Mouse (Mus musculus) spleen, adult 12 weeks (tissue): ENCODE measurements around the gene Ryk.

Experiments used
- DNase-seq: peaks from one replicate; pipeline ENCODE4 v3.0.0; 2022; ENCODE audit warnings: low spot score

The Ryk gene

GRCm38 (mm10) chr9:102858283-102858682, 23.6 kb downstream of the Ryk start:
- no peak for DNase-seq

GRCm38 (mm10) chr9:102859399-102859798, 24.7 kb downstream of the Ryk start:
- no peak for DNase-seq

GRCm38 (mm10) chr9:102859963-102860362, 25.2 kb downstream of the Ryk start:
- no peak for DNase-seq

DNA sequence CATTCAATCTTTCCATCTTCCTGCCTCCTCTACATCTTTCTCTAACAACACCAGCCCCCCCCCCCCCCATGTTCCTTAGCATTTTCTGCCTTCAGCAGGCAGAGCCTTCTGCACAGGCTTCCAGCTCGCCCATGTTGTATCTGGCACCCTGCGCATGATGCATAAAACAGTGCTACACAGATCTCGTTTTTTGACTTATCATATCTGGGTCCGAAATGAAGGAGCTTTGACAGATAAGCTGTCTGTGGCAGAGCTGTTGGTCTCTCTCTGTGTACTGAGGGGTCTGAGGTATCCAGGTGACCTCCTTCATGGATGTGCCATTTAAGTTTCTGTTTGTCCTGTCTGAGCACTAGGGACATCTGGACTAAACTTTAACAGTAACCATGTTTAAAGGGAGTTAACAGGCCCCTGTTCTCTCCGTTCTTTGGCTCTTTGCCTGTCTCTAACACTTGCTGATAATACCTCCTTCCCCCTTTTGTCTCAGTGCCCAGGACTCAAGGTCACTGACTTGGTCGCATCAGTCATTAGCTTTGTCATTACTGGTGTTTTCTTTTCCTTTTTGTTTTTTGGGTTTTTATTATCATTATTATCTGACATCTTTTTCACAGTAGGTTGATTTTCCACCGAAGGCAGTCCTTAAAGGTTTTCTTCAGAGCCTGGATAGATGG, 26.2 kb downstream of the Ryk start:
- no peak for DNase-seq

DNA sequence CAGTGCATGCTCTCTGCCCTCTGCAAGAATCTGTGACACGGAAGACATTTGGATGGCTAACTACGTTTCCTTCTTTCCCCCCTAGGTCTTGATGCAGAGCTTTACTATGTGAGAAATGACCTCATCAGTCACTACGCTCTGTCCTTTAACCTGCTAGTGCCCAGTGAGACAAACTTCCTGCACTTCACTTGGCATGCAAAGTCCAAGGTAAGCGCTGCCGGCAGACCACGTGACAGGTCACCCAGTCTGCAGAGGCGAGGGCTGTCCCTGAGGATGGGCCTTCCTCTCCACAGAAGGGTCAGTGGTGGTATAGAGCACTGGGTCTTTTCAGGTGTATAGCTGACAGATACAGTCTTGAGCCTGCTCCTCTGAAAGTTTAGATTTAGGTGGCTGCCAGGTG, 27.1 kb downstream of the Ryk start:
- no peak for DNase-seq

- no peak for DNase-seq
Measured at GRCm38 (mm10) chr9:102862260-102862659, 27.5 kb downstream of the Ryk start.

- DNase-seq, result no peak
Measured at GRCm38 (mm10) chr9:102863876-102864545, 29.3 kb downstream of the Ryk start.

GRCm38 (mm10) chr9:102864931-102865330, 30.2 kb downstream of the Ryk start:
- no peak for DNase-seq

- no peak for DNase-seq
Measured at GRCm38 (mm10) chr9:102865946-102866737, 31.4 kb downstream of the Ryk start.

DNA sequence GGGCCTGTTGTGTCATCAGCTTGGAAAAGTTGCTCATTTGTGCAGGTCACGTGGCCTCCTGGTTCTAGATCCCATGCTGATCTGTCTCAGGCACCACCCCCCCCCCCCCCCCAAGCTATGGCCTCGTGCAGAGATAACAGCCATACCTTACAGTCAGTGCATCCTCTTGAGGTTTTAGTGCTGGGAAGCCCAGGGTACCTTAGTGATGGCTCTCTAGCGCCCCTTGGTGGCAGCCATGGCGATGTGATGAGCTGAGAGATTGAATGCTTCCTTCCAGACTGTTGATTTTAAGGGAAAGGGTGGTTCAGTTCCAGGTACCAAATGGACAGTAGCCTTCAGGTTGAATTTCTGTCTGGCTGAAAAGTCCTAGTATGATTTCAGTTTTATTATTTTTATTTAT, 32.2 kb downstream of the Ryk start:
- peak; percentile 14 for DNase-seq

GRCm38 (mm10) chr9:102867516-102867915, 32.8 kb downstream of the Ryk start:
- no peak for DNase-seq

- no peak for DNase-seq
Measured at GRCm38 (mm10) chr9:102868451-102868850, 33.7 kb downstream of the Ryk start.

DNA sequence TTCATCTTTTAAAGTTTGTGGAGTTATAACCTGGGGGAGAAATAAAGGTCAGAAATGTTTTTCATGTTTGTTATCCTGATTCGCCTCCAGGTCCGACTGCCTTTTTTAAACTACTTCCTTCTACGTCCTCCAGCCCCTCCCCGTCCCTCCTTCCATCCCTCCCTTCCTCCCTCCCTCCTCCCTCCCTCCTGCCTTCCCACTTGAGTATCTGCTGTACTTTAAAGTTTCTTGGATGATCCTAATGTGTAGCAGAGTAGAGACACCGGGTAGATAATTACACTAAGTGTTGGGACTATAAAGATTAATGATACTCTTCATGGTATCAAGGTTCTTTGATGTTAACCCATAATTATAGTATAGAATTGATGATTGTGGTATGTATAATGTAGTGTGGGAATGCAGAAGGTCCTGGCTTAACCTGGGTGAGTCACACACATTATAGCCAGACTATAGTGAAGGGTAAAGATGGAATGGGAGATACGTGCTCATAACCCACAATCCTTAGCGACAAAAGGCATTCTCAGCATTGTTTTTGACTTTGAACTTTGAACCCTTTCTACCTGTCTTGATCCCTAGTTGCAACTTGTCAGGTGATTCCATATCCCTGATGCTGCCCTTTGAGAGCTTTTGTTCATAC, 41.5 kb downstream of the Ryk start:
- no peak for DNase-seq

GRCm38 (mm10) chr9:102877916-102878315, 43.2 kb downstream of the Ryk start:
- DNase-seq, result no peak

DNA sequence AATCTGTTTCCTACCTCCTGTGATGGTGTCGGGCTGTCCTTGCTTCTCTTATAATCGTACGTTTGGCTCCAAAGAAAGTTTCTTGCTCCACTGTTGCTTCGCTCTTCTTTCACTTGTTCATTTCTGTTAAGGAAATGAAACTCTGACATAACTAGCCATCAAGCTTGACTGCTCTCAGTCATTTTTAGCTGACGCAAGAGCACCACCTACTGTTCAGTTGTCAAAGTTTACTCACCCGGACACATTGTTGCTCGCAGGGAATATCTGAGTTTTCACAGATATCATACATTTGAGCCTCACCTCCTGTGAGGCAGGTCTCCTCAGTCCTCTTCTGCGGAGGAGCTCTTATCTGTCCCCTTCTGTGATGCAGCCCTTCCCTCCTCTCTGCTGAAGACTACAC, 44.8 kb downstream of the Ryk start:
- peak; percentile 32 for DNase-seq

DNA sequence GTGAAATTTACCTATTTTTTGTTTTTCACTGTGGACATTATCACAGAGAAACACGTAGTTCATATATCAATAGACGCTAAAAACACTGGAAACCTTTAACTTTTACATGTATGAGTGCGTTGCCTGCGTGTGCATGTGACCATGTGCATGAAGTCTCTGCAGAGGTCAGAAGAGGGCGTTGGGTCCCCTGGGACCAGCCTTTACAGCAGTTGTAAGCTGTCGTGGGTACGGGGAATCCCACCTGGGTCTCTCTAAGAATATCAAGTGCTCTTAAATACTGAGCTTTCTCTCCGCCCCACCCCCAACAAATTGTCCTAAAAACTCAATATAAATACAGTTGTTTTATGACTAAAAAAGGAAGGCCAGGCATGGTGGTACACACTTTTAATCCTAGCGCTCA, 50.0 kb downstream of the Ryk start:
- DNase-seq, result no peak

- no peak for DNase-seq
Measured at GRCm38 (mm10) chr9:102890166-102890565, 55.4 kb downstream of the Ryk start.

DNA sequence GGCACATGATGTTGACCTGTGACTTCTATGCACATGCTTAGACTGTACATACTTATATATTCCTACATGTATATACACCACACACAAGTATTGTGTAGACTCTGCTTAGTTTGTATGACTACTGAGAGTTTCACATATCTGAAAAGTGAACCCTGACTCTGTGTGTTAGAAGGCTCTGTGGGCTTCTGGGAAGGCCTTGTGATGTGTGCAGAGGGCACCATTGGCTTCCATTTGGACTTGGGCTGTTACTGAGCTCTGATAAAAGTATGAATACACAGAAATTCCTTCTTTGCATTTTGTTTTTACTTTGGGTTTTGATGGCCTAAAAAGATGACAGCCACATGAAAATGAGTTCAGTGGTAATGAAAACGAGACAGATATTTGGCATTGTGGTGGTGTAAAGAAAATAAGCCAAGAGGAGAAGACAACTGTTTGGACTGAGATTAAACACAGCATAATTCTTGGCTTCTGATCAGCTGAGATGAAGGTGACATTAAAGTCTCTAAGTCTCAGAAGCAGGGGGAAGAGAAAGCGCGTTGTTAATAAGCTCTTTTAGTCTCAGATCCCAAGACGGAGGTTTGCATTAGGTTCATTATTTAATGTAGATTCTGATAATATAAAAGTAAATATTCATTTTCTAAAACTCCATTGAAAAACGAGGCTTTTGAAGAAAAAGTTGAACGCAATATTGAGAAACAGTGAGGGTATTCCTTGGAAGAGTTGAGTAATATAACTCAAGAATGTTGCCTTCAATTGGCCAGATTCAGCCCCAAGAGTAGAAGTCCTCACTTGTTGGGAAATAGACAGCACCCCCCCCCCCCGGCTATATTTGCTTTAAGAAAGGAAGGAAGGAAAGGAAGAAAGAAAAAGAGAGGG, 58.0 kb downstream of the Ryk start:
- DNase-seq, result no peak

DNA sequence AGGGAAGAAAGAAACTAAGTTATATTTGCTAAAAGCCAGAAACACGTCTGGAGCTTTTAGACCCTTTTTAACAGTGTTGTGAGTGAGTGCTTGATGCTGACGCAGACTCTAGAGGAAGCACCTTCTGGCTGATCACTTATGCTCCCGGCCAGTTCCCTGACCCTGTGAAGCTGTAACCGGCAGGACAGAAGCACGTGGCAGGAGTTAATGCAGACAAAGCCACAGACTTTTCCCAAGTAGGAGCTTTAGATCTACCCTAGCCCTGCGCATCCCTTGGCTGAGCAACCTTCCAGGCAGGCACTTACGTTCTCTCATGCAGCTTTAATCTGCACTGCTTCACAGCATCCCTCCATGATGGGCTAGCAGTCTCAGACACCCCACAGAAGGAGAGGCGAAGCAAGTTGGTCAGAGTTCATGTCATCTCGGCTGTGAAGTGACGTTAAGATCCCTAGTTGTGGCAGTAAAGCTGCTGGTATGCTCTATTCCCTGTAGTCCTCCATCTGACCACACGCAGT, 58.7 kb downstream of the Ryk start:
- DNase-seq, result no peak

GRCm38 (mm10) chr9:102899916-102900315, 65.2 kb downstream of the Ryk start:
- no peak for DNase-seq

- no peak for DNase-seq
Measured at GRCm38 (mm10) chr9:102902308-102902707, 67.6 kb downstream of the Ryk start.
